Comparison of ENCODE assay signal across 8 mouse cellular contexts in the genomic region with DNA sequence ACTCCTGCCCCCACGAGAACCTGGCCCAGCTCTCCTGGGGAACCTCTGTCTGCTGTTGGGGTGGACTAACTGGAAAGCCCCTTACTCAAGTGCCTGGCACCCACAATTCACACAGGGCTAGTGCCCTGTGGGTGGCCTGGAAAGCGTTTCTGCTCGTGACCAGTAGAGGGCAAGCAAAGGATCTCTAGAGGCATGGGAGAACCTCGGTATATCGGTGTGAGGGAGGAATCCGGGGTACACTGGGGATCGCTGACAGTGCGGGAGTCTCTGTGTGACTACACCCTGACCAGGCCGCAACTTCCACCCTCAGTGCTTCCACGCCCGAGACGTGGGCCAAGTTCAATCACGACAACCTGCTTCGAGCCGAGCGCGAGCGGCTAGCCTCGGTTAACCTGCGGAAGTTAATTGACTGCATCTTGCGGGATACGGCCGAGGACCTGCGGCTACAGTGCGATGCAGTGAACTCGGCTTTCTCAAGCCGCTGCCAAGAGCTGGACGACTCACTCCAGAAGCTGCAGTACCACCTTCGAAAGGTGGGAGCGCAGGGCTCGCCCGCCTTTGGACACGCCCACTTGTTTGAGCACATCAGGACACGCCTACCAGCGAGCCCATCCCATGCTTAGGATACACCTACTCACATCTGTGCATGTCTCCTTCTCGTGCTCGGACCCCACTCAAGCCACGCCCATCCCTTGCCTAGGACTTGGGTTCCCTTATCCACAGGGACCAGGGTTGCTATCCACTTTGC. TPM values are rescaled to one million over a fixed set of nuclear protein-coding genes. Genes with fewer than 3 reads are reported as not detected.
DNase-seq lines count a peak whose midpoint lies in the region; ATAC-seq and TF ChIP-seq lines count a peak whose summit lies in the region.

No protein-coding gene starts in this region.

- H3K9ac ChIP-seq in intestine, embryonic 14.5 days (ENCODE audit: low read length): peak overlapping the region; percentile 23; the same call in 1 of the 2 replicates

- no peak for TF ChIP-seq POLR2A in small intestine, adult 2 months (IDR thresholded peaks at IDR 0.05; ENCODE audit: low read depth, low read length)

- ATAC-seq in cerebellum, adult (ENCODE audit: insufficient number of reproducible peaks, low FRiP score, low TSS enrichment): no peak
- peak; percentile 70 for ATAC-seq in intestine, embryonic 14.5 days (replicated peaks; ENCODE audit: low FRiP score, low TSS enrichment, low read depth)

- peak overlapping the region; percentile 72 for H3K4me2 ChIP-seq in intestine, embryonic 14.5 days (ENCODE audit: low read length)

- H3K36me3 ChIP-seq in intestine, embryonic 14.5 days (ENCODE audit: control insufficient read depth, insufficient read depth, low read length): no peaks in the 10 kb centered on the region
- no peaks in the 10 kb centered on the region for H3K36me3 ChIP-seq in midbrain, embryonic 10.5 days
- no peaks in the 10 kb centered on the region for H3K36me3 ChIP-seq in small intestine, adult 2 months (ENCODE audit: control insufficient read depth, insufficient read depth, low read length)

- peak; percentile 15 for DNase-seq in cerebellum, adult 11 months
- DNase-seq in cerebellum, postnatal 10 days: peak; percentile 66 to 77
- peak; percentile 41 to 61 for DNase-seq in frontal cortex, postnatal 14 days (ENCODE audit: low spot score in 2 of 2)
- DNase-seq in intestine, embryonic 14.5 days (ENCODE audit: low spot score): peak; percentile 84
- DNase-seq in left cerebral cortex, postnatal 4 days: peak; percentile 54
- DNase-seq in midbrain, embryonic 10.5 days (ENCODE audit: low spot score): peak; percentile 72

- intact Hi-C loops in left cerebral cortex, postnatal 4 days (cut with DNase I): loop anchor here (2.0 to 10.0 kb wide), 4 partner anchors 34 to 323 kb away; a partner anchor contains a TSS

- 0 out of 2 replicates have a peak, but pooled peaks cover 3% of the 10 kb centered on the region for H3K4me1 ChIP-seq in intestine, embryonic 14.5 days (replicated peaks; ENCODE audit: control insufficient read depth, insufficient read depth, low read length)
- peaks cover 36% of the 10 kb centered on the region for H3K4me1 ChIP-seq in midbrain, embryonic 10.5 days
- peaks cover 2% of the 10 kb centered on the region for H3K4me1 ChIP-seq in small intestine, adult 2 months (ENCODE audit: control insufficient read depth, insufficient read depth, insufficient read length, low read length)

- no peaks in the 10 kb centered on the region for H3K27me3 ChIP-seq in intestine, embryonic 14.5 days (replicated peaks; ENCODE audit: control insufficient read depth, insufficient read depth, low read length)
- peaks cover 80% of the 10 kb centered on the region for H3K27me3 ChIP-seq in midbrain, embryonic 10.5 days (ENCODE audit: low read depth, poor library complexity, severe bottlenecking)
- H3K27me3 ChIP-seq in small intestine, adult 2 months (ENCODE audit: control insufficient read depth, insufficient read depth, low read length): no peaks in the 10 kb centered on the region

- no peak overlapping the region for H3K27ac ChIP-seq in intestine, embryonic 14.5 days (ENCODE audit: low read depth)
- no peak overlapping the region for H3K27ac ChIP-seq in midbrain, embryonic 10.5 days (replicated peaks)
- H3K27ac ChIP-seq in small intestine, adult 2 months (ENCODE audit: insufficient read depth, low read depth, low read length): no peak overlapping the region

- no peaks in the 10 kb centered on the region for H3K9me3 ChIP-seq in intestine, embryonic 14.5 days (ENCODE audit: control insufficient read depth, low read length)
- H3K9me3 ChIP-seq in midbrain, embryonic 10.5 days (replicated peaks): no peaks in the 10 kb centered on the region

- H3K4me3 ChIP-seq in intestine, embryonic 14.5 days (ENCODE audit: low read depth, low read length): peak overlapping the region; percentile 24
- peak overlapping the region; percentile 53 for H3K4me3 ChIP-seq in midbrain, embryonic 10.5 days
- H3K4me3 ChIP-seq in small intestine, adult 2 months (ENCODE audit: low read depth, low read length): peak overlapping the region; percentile 60

- peak; percentile 61; the same call in 1 of the 2 replicates for TF ChIP-seq CTCF in small intestine, adult 2 months (IDR thresholded peaks at IDR 0.05; ENCODE audit: extremely low read depth, insufficient read length, insufficient replicate concordance, low read depth, low read length)

- under 1% methylated on average over 38 of the region's 38 CpGs for WGBS in intestine, embryonic 14.5 days
- 2% methylated on average over 38 of the region's 38 CpGs for WGBS in midbrain, embryonic 10.5 days
- 1% methylated on average over 38 of the region's 38 CpGs for WGBS in small intestine, adult 2 months

RNA-seq across cellular contexts. Expression of a gene that starts 20.1 kb away (rescaled TPM):
- polyA plus RNA-seq in intestine, embryonic 14.5 days (2014; fragmentation: Nextera tagmentation; extraction: Ambion mirVana): 0.35 TPM in 1 of 2 replicates, not detected in the other
- total RNA-seq in left cerebral cortex, postnatal 4 days (2021): 1 to 10 TPM in 1 of 2 experiments, under 1 TPM in 1; 0.70 to 1.6 TPM
- polyA plus RNA-seq in midbrain, embryonic 10.5 days (2016; fragmentation: Nextera tagmentation; extraction: Ambion mirVana): 0.17 and 0.38 TPM in 2 replicates
- polyA plus RNA-seq in small intestine, adult 2 months (2012; rRNA removed): not detected in 2 replicates

RNA-seq across cellular contexts. Expression of a gene that starts 22.6 kb away (rescaled TPM):
- 0.19 and 0.36 TPM in 2 replicates for polyA plus RNA-seq in intestine, embryonic 14.5 days (2014; fragmentation: Nextera tagmentation; extraction: Ambion mirVana)
- total RNA-seq in left cerebral cortex, postnatal 4 days (2021): under 1 TPM; 0.58 to 0.72 TPM
- polyA plus RNA-seq in midbrain, embryonic 10.5 days (2016; fragmentation: Nextera tagmentation; extraction: Ambion mirVana): not detected in 2 replicates
- 0.29 and 0.53 TPM in 2 replicates for polyA plus RNA-seq in small intestine, adult 2 months (2012; rRNA removed)

RNA-seq across cellular contexts. Expression of a gene that starts 40.9 kb away (rescaled TPM):
- 6.6 and 7.0 TPM in 2 replicates for polyA plus RNA-seq in intestine, embryonic 14.5 days (2014; fragmentation: Nextera tagmentation; extraction: Ambion mirVana)
- 100 to 1,000 TPM in 1 of 2 experiments, 10 to 100 TPM in 1; 96.9 to 103 TPM for total RNA-seq in left cerebral cortex, postnatal 4 days (2021)
- polyA plus RNA-seq in midbrain, embryonic 10.5 days (2016; fragmentation: Nextera tagmentation; extraction: Ambion mirVana): 2.1 and 3.6 TPM in 2 replicates
- 17.8 and 19.6 TPM in 2 replicates for polyA plus RNA-seq in small intestine, adult 2 months (2012; rRNA removed)

Comparison
In these comparisons a context has a peak if more than half of its experiments do, and no peak if none do; other contexts are left out.
1. DNase-seq: peak in every context shown above with its lines; median percentile 84 in intestine, embryonic 14.5 days; 72 in midbrain, embryonic 10.5 days; 72 in cerebellum, postnatal 10 days; 54 in left cerebral cortex, postnatal 4 days; 51 in frontal cortex, postnatal 14 days; 15 in cerebellum, adult 11 months.